Mouse (Mus musculus): ENCODE data around the gene Usp37. TPM values are rescaled to one million over a fixed set of nuclear protein-coding genes. Genes with fewer than 3 reads are reported as not detected.

Usp37 gene
- total and polyA plus RNA-seq, 3 experiments, result 9.7 to 117 (median 89.3) TPM

DNA sequence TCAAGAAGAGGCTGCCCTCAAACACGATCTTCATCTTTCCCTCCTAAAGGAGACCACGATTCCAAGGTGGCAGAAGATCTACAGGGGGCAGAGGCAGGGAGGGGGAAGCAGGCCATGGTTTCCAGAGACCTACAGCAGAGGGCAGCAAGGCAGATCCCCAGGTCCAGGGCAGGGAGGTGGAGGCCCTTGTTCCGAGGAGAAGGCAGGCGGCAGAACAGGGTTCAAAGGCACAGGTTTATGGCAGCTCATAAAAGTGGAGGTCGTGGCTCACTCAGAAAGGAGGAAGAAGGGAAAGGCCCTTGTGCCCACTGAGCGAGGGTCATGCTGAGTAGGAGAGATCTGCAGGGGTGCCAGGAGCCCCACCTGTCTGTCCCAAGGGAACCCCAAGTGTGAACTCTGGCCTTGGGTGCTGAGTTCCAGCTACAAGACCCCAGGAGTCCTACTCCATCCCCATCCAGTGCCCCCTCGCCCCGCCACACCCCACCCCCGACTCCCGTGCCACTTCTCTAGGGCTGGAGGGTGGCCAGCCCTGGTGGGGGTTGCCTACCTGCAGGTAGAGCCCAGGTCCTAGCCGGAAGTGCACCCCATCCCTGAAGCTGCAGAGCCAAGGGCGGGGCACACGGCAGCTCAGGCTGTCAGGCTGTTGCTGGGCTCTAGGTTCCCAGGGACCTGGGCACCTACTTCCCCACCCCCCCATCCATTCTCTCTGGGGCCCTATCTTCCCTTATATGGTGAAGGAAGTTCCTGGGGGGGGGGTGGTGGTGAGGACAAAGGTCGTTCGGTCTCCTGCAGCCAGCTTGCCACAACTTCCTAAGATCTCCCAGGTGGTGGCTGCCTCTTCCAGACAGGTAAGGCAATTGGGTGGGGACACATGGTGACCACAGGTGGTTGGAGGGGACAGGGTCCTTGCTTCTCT, 135.2 kb downstream of the Usp37 start, which contains the start of gene Vil1:
Gene Vil1 (plus strand): TSS at position 788 of the 916 bp plus-strand sequence.
- Histone ChIP-seq H3K4me1 (ENCODE audit: insufficient read depth, low read depth, low read length) (peaks cover 35% of the 10 kb centered on the region), H3K36me3 (replicated peaks) (no peaks in the 10 kb centered on the region), H3K27me3 (ENCODE audit: insufficient read depth, low read length) (peaks cover 25% of the 10 kb centered on the region), H3K9me3 (replicated peaks) (no peaks in the 10 kb centered on the region), H3K4me3 (ENCODE audit: low read depth, low read length) (peak within 1 kb of the TSS; percentile 3; the same call in 1 of the 2 replicates)
- DNase-seq (ENCODE audit: low spot score) (no peak), ATAC-seq (ENCODE audit: extremely low read depth, insufficient number of reproducible peaks, low FRiP score, poor library complexity, severe bottlenecking) (no peak)
- no peak for TF ChIP-seq CTCF (IDR thresholded peaks at IDR 0.05; ENCODE audit: low read depth, low read length)
- no peak for TF ChIP-seq GATA1 (IDR thresholded peaks at IDR 0.05; ENCODE audit: borderline replicate concordance, low read length)
- TF ChIP-seq TAL1 (conservative IDR thresholded peaks at IDR 0.05; ENCODE audit: low read depth, low read length), result no peak
- TF ChIP-seq GATA2 (IDR thresholded peaks at IDR 0.05; ENCODE audit: borderline replicate concordance, low read depth, low read length), result no peak
- no peak for TF ChIP-seq POLR2AphosphoS5 (IDR thresholded peaks at IDR 0.05; ENCODE audit: insufficient replicate concordance, low read depth, low read length)

- H3K4me1 ChIP-seq (ENCODE audit: insufficient read depth, low read depth, low read length), result peaks cover 62% of the 10 kb centered on the region
- ATAC-seq (ENCODE audit: extremely low read depth, insufficient number of reproducible peaks, low FRiP score, poor library complexity, severe bottlenecking), result no peak
- H3K4me3 ChIP-seq (ENCODE audit: low read depth, low read length), result no peak overlapping the region
- H3K9me3 ChIP-seq (replicated peaks), result no peaks in the 10 kb centered on the region
- peaks cover 6% of the 10 kb centered on the region; the same call in 1 of the 2 replicates for H3K27me3 ChIP-seq (ENCODE audit: insufficient read depth, low read length)
- DNase-seq (ENCODE audit: low spot score), result no peak
- TF ChIP-seq POLR2AphosphoS5 (IDR thresholded peaks at IDR 0.05; ENCODE audit: insufficient replicate concordance, low read depth, low read length), result no peak
- TF ChIP-seq CTCF (IDR thresholded peaks at IDR 0.05; ENCODE audit: low read depth, low read length), result no peak
- TF ChIP-seq GATA1 (IDR thresholded peaks at IDR 0.05; ENCODE audit: borderline replicate concordance, low read length), result no peak
- no peak for TF ChIP-seq TAL1 (conservative IDR thresholded peaks at IDR 0.05; ENCODE audit: low read depth, low read length)
- no peak for TF ChIP-seq GATA2 (IDR thresholded peaks at IDR 0.05; ENCODE audit: borderline replicate concordance, low read depth, low read length)
- no peaks in the 10 kb centered on the region for H3K36me3 ChIP-seq (replicated peaks)
These were observed 139.9 kb downstream of the Usp37 start for GRCm38 (mm10) chr1:74404206-74404605.

- peaks cover 65% of the 10 kb centered on the region for H3K4me1 ChIP-seq (ENCODE audit: insufficient read depth, low read depth, low read length)
- ATAC-seq (ENCODE audit: extremely low read depth, insufficient number of reproducible peaks, low FRiP score, poor library complexity, severe bottlenecking) (no peak), DNase-seq (ENCODE audit: low spot score) (no peak)
- TF ChIP-seq GATA1 (IDR thresholded peaks at IDR 0.05; ENCODE audit: borderline replicate concordance, low read length) (no peak), CTCF (IDR thresholded peaks at IDR 0.05; ENCODE audit: low read depth, low read length) (no peak), POLR2AphosphoS5 (IDR thresholded peaks at IDR 0.05; ENCODE audit: insufficient replicate concordance, low read depth, low read length) (no peak), TAL1 (conservative IDR thresholded peaks at IDR 0.05; ENCODE audit: low read depth, low read length) (no peak), GATA2 (IDR thresholded peaks at IDR 0.05; ENCODE audit: borderline replicate concordance, low read depth, low read length) (no peak)
- H3K36me3 ChIP-seq (replicated peaks), result no peaks in the 10 kb centered on the region
- 0 out of 2 replicates have a peak, but pooled peaks cover 2% of the 10 kb centered on the region for H3K9me3 ChIP-seq (replicated peaks)
- no peaks in the 10 kb centered on the region; the same call in 1 of the 2 replicates for H3K27me3 ChIP-seq (ENCODE audit: insufficient read depth, low read length)
- peak overlapping the region; percentile 15; the same call in 1 of the 2 replicates for H3K4me3 ChIP-seq (ENCODE audit: low read depth, low read length)
These were observed 142.9 kb downstream of the Usp37 start for GRCm38 (mm10) chr1:74401015-74401702.

- peaks cover 2% of the 10 kb centered on the region for H3K36me3 ChIP-seq (replicated peaks)
- DNase-seq (ENCODE audit: low spot score), result no peak
- ATAC-seq (ENCODE audit: extremely low read depth, insufficient number of reproducible peaks, low FRiP score, poor library complexity, severe bottlenecking), result no peak
- TF ChIP-seq POLR2AphosphoS5 (IDR thresholded peaks at IDR 0.05; ENCODE audit: insufficient replicate concordance, low read depth, low read length), result no peak
- no peak for TF ChIP-seq GATA1 (IDR thresholded peaks at IDR 0.05; ENCODE audit: borderline replicate concordance, low read length)
- TF ChIP-seq TAL1 (conservative IDR thresholded peaks at IDR 0.05; ENCODE audit: low read depth, low read length), result no peak
- no peak for TF ChIP-seq CTCF (IDR thresholded peaks at IDR 0.05; ENCODE audit: low read depth, low read length)
- TF ChIP-seq GATA2 (IDR thresholded peaks at IDR 0.05; ENCODE audit: borderline replicate concordance, low read depth, low read length), result no peak
- H3K27me3 ChIP-seq (ENCODE audit: insufficient read depth, low read length), result no peaks in the 10 kb centered on the region; the same call in 1 of the 2 replicates
- H3K4me1 ChIP-seq (ENCODE audit: insufficient read depth, low read depth, low read length), result peaks cover 63% of the 10 kb centered on the region
- H3K4me3 ChIP-seq (ENCODE audit: low read depth, low read length), result no peak overlapping the region
- peaks cover 2% of the 10 kb centered on the region; the same call in 1 of the 2 replicates for H3K9me3 ChIP-seq (replicated peaks)
These were observed 143.6 kb downstream of the Usp37 start for GRCm38 (mm10) chr1:74400531-74400930.

DNA sequence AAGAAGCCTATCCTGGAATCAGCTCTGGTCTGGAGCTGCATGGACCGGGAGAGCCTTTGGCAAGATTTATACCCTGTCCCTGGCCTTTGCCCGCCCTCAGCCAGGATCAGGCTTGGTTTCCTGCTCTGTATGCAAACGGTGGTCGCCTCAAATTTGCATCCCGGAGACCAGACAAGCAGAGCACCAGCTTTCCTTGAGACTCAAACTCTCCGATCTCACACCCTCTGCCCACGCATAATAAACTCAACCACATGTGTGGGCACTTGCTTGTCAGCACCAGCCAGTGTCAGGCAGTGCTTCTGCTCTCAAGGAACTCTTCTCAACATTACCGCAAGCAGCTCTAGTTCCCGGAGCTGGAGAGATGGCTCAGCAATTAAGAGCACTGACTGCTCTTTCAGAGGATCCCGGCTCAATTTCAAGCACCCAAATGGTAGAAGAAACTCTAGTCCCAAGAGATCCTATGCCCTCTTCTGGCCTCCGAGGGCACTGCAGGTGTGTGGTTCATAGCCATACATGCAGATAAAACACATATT, 146.1 kb downstream of the Usp37 start:
- Histone ChIP-seq H3K4me1 (ENCODE audit: insufficient read depth, low read depth, low read length) (peaks cover 78% of the 10 kb centered on the region), H3K36me3 (replicated peaks) (peaks cover 27% of the 10 kb centered on the region), H3K4me3 (ENCODE audit: low read depth, low read length) (peak overlapping the region; percentile 69), H3K9me3 (replicated peaks) (peaks cover 2% of the 10 kb centered on the region; the same call in 1 of the 2 replicates), H3K27me3 (ENCODE audit: insufficient read depth, low read length) (no peaks in the 10 kb centered on the region)
- TF ChIP-seq CTCF (IDR thresholded peaks at IDR 0.05; ENCODE audit: low read depth, low read length), result peak; percentile 46; the same call in 1 of the 2 replicates
- TF ChIP-seq TAL1 (conservative IDR thresholded peaks at IDR 0.05; ENCODE audit: low read depth, low read length), result no peak
- no peak for TF ChIP-seq GATA1 (IDR thresholded peaks at IDR 0.05; ENCODE audit: borderline replicate concordance, low read length)
- peak; percentile 1; the same call in 1 of the 2 replicates for TF ChIP-seq POLR2AphosphoS5 (IDR thresholded peaks at IDR 0.05; ENCODE audit: insufficient replicate concordance, low read depth, low read length)
- TF ChIP-seq GATA2 (IDR thresholded peaks at IDR 0.05; ENCODE audit: borderline replicate concordance, low read depth, low read length), result no peak
- DNase-seq (ENCODE audit: low spot score) (no peak), ATAC-seq (ENCODE audit: extremely low read depth, insufficient number of reproducible peaks, low FRiP score, poor library complexity, severe bottlenecking) (no peak)

All from G1E (cell line).